Mouse (Mus musculus): Measurements from ENCODE around the gene Wasf2.

Gene Wasf2

GRCm38 (mm10) chr4:133176761-133177403 lies 46.6 kb downstream of the Wasf2 start:
- DNase-seq (ENCODE audit: low spot score), result no peak

GRCm38 (mm10) chr4:133178305-133178704 lies 48.0 kb downstream of the Wasf2 start:
- no peak for DNase-seq (ENCODE audit: low spot score)

- no peak for DNase-seq (ENCODE audit: low spot score)
Measured at GRCm38 (mm10) chr4:133179258-133179657, 49.0 kb downstream of the Wasf2 start.

GRCm38 (mm10) chr4:133182439-133183033 lies 52.2 kb downstream of the Wasf2 start:
- DNase-seq (ENCODE audit: low spot score), result no peak

GRCm38 (mm10) chr4:133184031-133184897 lies 54.0 kb downstream of the Wasf2 start:
- DNase-seq (ENCODE audit: low spot score), result no peak

- peak; percentile 80 for DNase-seq (ENCODE audit: low spot score)
Measured at GRCm38 (mm10) chr4:133184898-133185665, 54.8 kb downstream of the Wasf2 start.

GRCm38 (mm10) chr4:133185893-133186292 lies 55.6 kb downstream of the Wasf2 start:
- DNase-seq (ENCODE audit: low spot score), result no peak

- no peak for DNase-seq (ENCODE audit: low spot score)
Measured at GRCm38 (mm10) chr4:133186856-133187255, 56.6 kb downstream of the Wasf2 start.

- no peak for DNase-seq (ENCODE audit: low spot score)
Measured at GRCm38 (mm10) chr4:133189396-133189795, 59.1 kb downstream of the Wasf2 start.

- DNase-seq (ENCODE audit: low spot score), result no peak
Measured at GRCm38 (mm10) chr4:133194482-133194881, 64.2 kb downstream of the Wasf2 start.

GRCm38 (mm10) chr4:133195014-133195413 lies 64.7 kb downstream of the Wasf2 start:
- no peak for DNase-seq (ENCODE audit: low spot score)

GRCm38 (mm10) chr4:133196136-133196535 lies 65.8 kb downstream of the Wasf2 start:
- DNase-seq (ENCODE audit: low spot score), result no peak

GRCm38 (mm10) chr4:133196852-133197251 lies 66.5 kb downstream of the Wasf2 start:
- no peak for DNase-seq (ENCODE audit: low spot score)

- no peak for DNase-seq (ENCODE audit: low spot score)
Measured at GRCm38 (mm10) chr4:133197355-133197754, 67.0 kb downstream of the Wasf2 start.

GRCm38 (mm10) chr4:133197801-133198286 lies 67.5 kb downstream of the Wasf2 start:
- DNase-seq (ENCODE audit: low spot score), result no peak

GRCm38 (mm10) chr4:133198337-133199180 lies 68.3 kb downstream of the Wasf2 start:
- DNase-seq (ENCODE audit: low spot score), result peak; percentile 46

- no peak for DNase-seq (ENCODE audit: low spot score)
Measured at GRCm38 (mm10) chr4:133199743-133200142, 69.4 kb downstream of the Wasf2 start.

- DNase-seq (ENCODE audit: low spot score), result no peak
Measured at GRCm38 (mm10) chr4:133200343-133200742, 70.0 kb downstream of the Wasf2 start.

- DNase-seq (ENCODE audit: low spot score), result peak; percentile 80
Measured at GRCm38 (mm10) chr4:133201006-133201771, 70.9 kb downstream of the Wasf2 start.

- no peak for DNase-seq (ENCODE audit: low spot score)
Measured at GRCm38 (mm10) chr4:133202254-133202653, 71.9 kb downstream of the Wasf2 start.

Data from MN1 (cell line).